Mouse (Mus musculus): Measurements from ENCODE around the gene Dusp11.
"Not testable (repeated sequence)": the region's sequence is repeated elsewhere in the genome, so short reads cannot be mapped to it uniquely, and the experiment has no call there.

Gene Dusp11

GRCm38 (mm10) chr6:85961101-85962091 lies at the start of gene Dusp11:
TSS of gene Dusp11 (minus strand) at chr6:85961667.
- peak; percentile 72 for DNase-seq (ENCODE audit: low read depth)

GRCm38 (mm10) chr6:86009980-86010379 lies 48.5 kb upstream of the Dusp11 start:
- no peak for DNase-seq (ENCODE audit: low read depth)

- peak; percentile 61 for DNase-seq (ENCODE audit: low read depth)
These were observed 43.0 kb upstream of the Dusp11 start for GRCm38 (mm10) chr6:86004271-86005148.

GRCm38 (mm10) chr6:86003405-86003925 lies 42.0 kb upstream of the Dusp11 start:
- DNase-seq (ENCODE audit: low read depth) = no peak

- DNase-seq (ENCODE audit: low read depth) = not testable (repeated sequence)
These were observed 29.3 kb upstream of the Dusp11 start for GRCm38 (mm10) chr6:85990774-85991173.

- not testable (repeated sequence) for DNase-seq (ENCODE audit: low read depth)
These were observed 28.1 kb upstream of the Dusp11 start for GRCm38 (mm10) chr6:85989570-85989969.

- DNase-seq (ENCODE audit: low read depth) = no peak
These were observed 22.9 kb upstream of the Dusp11 start for GRCm38 (mm10) chr6:85984351-85984750.

- DNase-seq (ENCODE audit: low read depth) = not testable (repeated sequence)
These were observed 17.3 kb upstream of the Dusp11 start for GRCm38 (mm10) chr6:85978736-85979135.

GRCm38 (mm10) chr6:85976242-85976641 lies 14.8 kb upstream of the Dusp11 start:
- no peak for DNase-seq (ENCODE audit: low read depth)

GRCm38 (mm10) chr6:85975761-85976160 lies 14.3 kb upstream of the Dusp11 start:
- no peak for DNase-seq (ENCODE audit: low read depth)

- no peak for DNase-seq (ENCODE audit: low read depth)
These were observed 13.6 kb upstream of the Dusp11 start for GRCm38 (mm10) chr6:85974941-85975617.

GRCm38 (mm10) chr6:85973336-85973735 lies 11.9 kb upstream of the Dusp11 start:
- no peak for DNase-seq (ENCODE audit: low read depth)

- no peak for DNase-seq (ENCODE audit: low read depth)
These were observed 11.2 kb upstream of the Dusp11 start for GRCm38 (mm10) chr6:85972699-85973098.

GRCm38 (mm10) chr6:85969889-85970288 lies 8.4 kb upstream of the Dusp11 start:
- DNase-seq (ENCODE audit: low read depth) = no peak

GRCm38 (mm10) chr6:85966686-85967085 lies 5.2 kb upstream of the Dusp11 start:
- DNase-seq (ENCODE audit: low read depth) = no peak

GRCm38 (mm10) chr6:85966081-85966480 lies 4.6 kb upstream of the Dusp11 start:
- not testable (repeated sequence) for DNase-seq (ENCODE audit: low read depth)

- no peak for DNase-seq (ENCODE audit: low read depth)
These were observed 3.9 kb downstream of the Dusp11 start for GRCm38 (mm10) chr6:85957581-85957980.

- no peak for DNase-seq (ENCODE audit: low read depth)
These were observed 12.9 kb downstream of the Dusp11 start for GRCm38 (mm10) chr6:85948549-85948948.

GRCm38 (mm10) chr6:85942469-85942868 lies 19.0 kb downstream of the Dusp11 start:
- no peak for DNase-seq (ENCODE audit: low read depth)

GRCm38 (mm10) chr6:85938701-85939100 lies 22.8 kb downstream of the Dusp11 start:
- DNase-seq (ENCODE audit: low read depth) = no peak

All from fibroblast of lung, adult 2 months (primary cell).